Mouse (Mus musculus) bone marrow macrophage, adult 2 months (primary cell): ENCODE measurements at regions not wholly inside any gene's neighbourhood (a gene's known extent, or its start where the extent isn't known, plus 50 kb on each side); places are given as distances from the start of the nearest gene placed in this dataset.

Source experiments
- CTCF ChIP-seq: IDR thresholded peaks from 2 replicates; pipeline ENCODE4 v1.5.1; 2012; ENCODE audit warnings: low read depth, mild to moderate bottlenecking, low read length, moderate library complexity
- POLR2A ChIP-seq: IDR thresholded peaks from 2 replicates; pipeline ENCODE4 v1.6.1; 2012; ENCODE audit warnings: mild to moderate bottlenecking, low read depth, low read length, borderline replicate concordance

GRCm38 (mm10) chr7:124989456-124989855 is 455.0 kb upstream of the Kdm8 start:
- TF ChIP-seq CTCF (no peak), POLR2A (no peak)
